Mouse (Mus musculus) lung, embryonic 15.5 days (tissue): ENCODE results near the gene Rasgef1c. TPM values are rescaled to one million over a fixed set of nuclear protein-coding genes. Genes with fewer than 3 reads are reported as not detected.
A peak's percentile ranks its signal among the peaks of the same experiment; 100 is the strongest.

ENCODE experiments used
- ATAC-seq: fragments of 200-750 bp; cut with Nextera tagmentation; 2 replicates; pipeline ENCODE4 v1.8.0; 2017; ENCODE audit warnings: moderate number of reproducible peaks, borderline replicate concordance; ENCODE audit not compliant: low FRiP score, low TSS enrichment; ENCODE audit errors: extremely low read depth
- H3K27ac ChIP-seq: fragments of 300-500 bp; sonication (generic); 2 replicates; pipeline ENCODE4 v1.5.1; 2015; ENCODE audit warnings: moderate library complexity, mild to moderate bottlenecking, inconsistent platforms
- H3K27me3 ChIP-seq: fragments of 300-500 bp; sonication (generic); 2 replicates; pipeline ENCODE4 v1.6.1; 2015; ENCODE audit warnings: inconsistent platforms
- H3K36me3 ChIP-seq: fragments of 300-500 bp; sonication (generic); 2 replicates; pipeline ENCODE4 v1.6.1; 2015; ENCODE audit warnings: inconsistent platforms
- H3K4me1 ChIP-seq: fragments of 300-500 bp; sonication (generic); 2 replicates; pipeline ENCODE4 v1.6.1; 2015; ENCODE audit warnings: inconsistent platforms
- H3K4me2 ChIP-seq: fragments of 300-500 bp; sonication (generic); 2 replicates; pipeline ENCODE4 v1.6.1; 2015; ENCODE audit warnings: inconsistent platforms, mild to moderate bottlenecking, moderate library complexity
- H3K4me3 ChIP-seq: fragments of 300-500 bp; sonication (generic); 2 replicates; pipeline ENCODE4 v1.5.1; 2015; ENCODE audit warnings: mild to moderate bottlenecking, inconsistent platforms
- H3K9ac ChIP-seq: fragments of 300-500 bp; sonication (generic); 2 replicates; pipeline ENCODE4 v1.6.1; 2015; ENCODE audit warnings: inconsistent platforms
- H3K9me3 ChIP-seq: fragments of 300-500 bp; sonication (generic); 2 replicates; pipeline ENCODE4 v1.6.1; 2016; ENCODE audit warnings: inconsistent platforms
- WGBS: fragments of 180-500 bp; shearing (Covaris S2); methylation state at CpG from one replicate; pipeline ENCODE4 v1.1.7; 2015; 5-methylcytosine and 5-hydroxymethylcytosine counted together
- polyA plus RNA-seq: library from polyadenylated mRNA; unstranded; fragments of >200 nt; fragmentation: Nextera tagmentation; extraction: Ambion mirVana; gene quantifications from 2 replicates; pipeline ENCODE4 v1.2.1, GENCODE M21; 2015

Gene Rasgef1c
- polyA plus RNA-seq, 1 experiment from 2014 or later: 0.15 TPM

DNA sequence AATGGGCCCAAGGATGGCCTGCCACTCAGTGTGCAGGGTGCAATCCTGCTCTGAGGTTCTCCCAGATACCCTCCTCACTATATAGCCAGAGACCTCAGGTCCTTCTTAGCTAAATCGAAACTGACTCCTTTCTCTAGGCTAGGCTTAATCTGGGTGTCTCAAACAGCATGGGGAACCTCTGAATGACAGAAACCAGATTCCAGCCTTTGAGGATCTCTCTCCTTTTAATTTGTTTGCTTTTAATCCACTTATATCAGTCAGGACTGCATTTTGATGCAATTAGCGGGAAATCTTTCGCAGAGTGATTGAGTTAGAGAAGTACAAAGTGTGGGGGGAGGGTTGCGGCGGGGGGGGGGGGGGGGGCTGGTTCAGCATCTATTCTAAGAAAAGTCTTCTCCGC lies 111.4 kb downstream of the Rasgef1c start:
- Histone ChIP-seq H3K4me2 (no peak overlapping the region), H3K9ac (no peak overlapping the region), H3K27ac (no peak overlapping the region), H3K9me3 (no peaks in the 10 kb centered on the region), H3K36me3 (no peaks in the 10 kb centered on the region), H3K4me3 (no peak overlapping the region), H3K4me1 (no peaks in the 10 kb centered on the region), H3K27me3 (no peaks in the 10 kb centered on the region)
- ATAC-seq: no peak
- WGBS: 68% methylated on average over 6 of the region's 6 CpGs

DNA sequence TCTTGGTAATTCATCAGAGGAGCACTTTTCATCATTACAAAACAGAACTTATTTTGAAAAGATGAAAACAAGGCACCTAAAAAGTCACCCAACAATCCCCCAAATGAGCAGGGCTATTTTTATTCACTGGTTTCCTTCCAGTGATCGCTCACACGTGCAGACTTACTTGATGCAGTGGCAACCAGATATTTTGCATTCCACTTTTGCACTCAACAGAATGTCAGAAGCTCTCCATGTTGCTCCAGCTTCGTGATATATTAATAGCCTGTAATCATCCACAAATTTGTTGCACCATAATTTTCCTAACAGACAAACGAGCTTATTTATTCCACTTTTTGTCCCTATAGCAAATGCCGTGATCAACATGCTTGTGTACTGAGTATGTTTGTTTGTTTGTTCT lies 114.9 kb downstream of the Rasgef1c start:
- WGBS: 74% methylated on average over 5 of the region's 5 CpGs
- H3K9ac ChIP-seq: no peak overlapping the region
- H3K27me3 ChIP-seq: no peaks in the 10 kb centered on the region
- no peaks in the 10 kb centered on the region for H3K36me3 ChIP-seq
- ATAC-seq: no peak
- no peak overlapping the region for H3K27ac ChIP-seq
- no peaks in the 10 kb centered on the region for H3K9me3 ChIP-seq
- H3K4me2 ChIP-seq: no peak overlapping the region
- H3K4me1 ChIP-seq: no peaks in the 10 kb centered on the region
- H3K4me3 ChIP-seq: no peak overlapping the region

DNA sequence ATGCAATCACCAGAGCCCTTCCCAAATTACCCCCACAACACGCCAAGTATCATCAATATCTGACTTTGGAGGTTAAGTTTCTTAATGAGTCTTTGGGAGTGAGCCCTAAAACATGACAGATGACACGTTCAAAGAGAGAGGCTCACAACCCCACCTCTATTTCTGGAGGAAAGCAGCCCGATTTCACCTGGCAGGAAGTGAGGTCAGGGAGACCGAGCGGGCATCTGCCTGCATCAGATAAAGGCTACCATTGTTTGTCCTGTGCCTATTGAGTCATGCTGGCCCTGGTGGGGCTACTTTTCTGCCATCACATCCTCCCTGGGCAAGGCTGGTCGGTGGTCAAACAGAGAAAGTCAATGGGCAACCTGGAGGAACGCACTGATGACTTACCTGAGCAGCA lies 115.9 kb downstream of the Rasgef1c start:
- Histone ChIP-seq H3K27ac (no peak overlapping the region), H3K4me2 (no peak overlapping the region), H3K9ac (no peak overlapping the region), H3K4me1 (no peaks in the 10 kb centered on the region), H3K9me3 (no peaks in the 10 kb centered on the region), H3K4me3 (no peak overlapping the region), H3K36me3 (no peaks in the 10 kb centered on the region), H3K27me3 (no peaks in the 10 kb centered on the region)
- no peak for ATAC-seq
- WGBS: 56% methylated on average over 7 of the region's 7 CpGs

DNA sequence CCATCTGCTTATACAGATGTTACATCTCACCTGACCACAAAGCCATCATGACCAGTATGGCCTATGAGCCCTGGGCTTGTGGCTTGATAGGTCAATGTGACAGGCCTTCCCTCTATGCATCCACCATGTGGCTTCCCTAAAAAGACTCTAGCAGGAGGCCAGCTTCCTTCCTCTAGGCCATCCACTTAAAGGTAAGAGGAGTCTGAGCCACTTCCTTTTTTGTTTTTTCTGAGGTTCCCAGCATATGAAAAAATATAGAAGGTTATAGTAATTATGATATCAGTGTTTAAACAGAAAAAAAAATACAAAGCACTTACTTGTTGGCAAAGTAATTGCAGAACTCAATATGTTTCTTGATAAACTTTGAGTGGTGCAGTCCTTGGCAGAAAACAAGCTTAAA lies 117.2 kb downstream of the Rasgef1c start:
- Histone ChIP-seq H3K9me3 (no peaks in the 10 kb centered on the region), H3K4me1 (no peaks in the 10 kb centered on the region), H3K4me2 (no peak overlapping the region), H3K27ac (no peak overlapping the region), H3K4me3 (no peak overlapping the region), H3K9ac (no peak overlapping the region), H3K36me3 (no peaks in the 10 kb centered on the region), H3K27me3 (0 out of 2 replicates have a peak, but pooled peaks cover 5% of the 10 kb centered on the region)
- no peak for ATAC-seq

DNA sequence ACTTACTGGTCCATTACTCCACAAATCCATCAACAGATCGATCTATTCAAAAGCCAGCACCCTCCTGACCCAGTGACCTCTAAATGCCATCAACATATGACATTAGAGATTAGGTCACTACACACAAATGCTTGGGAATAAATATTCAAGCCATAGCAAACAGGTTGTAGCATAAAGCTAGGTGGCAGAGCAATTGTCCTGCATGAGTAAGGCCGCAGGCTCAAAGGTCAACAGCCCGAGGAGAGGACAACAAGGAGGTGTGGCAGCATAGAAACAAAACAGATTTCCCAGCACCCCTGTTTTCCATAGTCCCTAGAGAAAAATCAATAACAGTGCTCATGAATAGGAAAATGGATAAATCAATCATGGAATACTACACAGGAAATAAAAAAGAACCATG lies 120.5 kb downstream of the Rasgef1c start:
- Histone ChIP-seq H3K9me3 (no peaks in the 10 kb centered on the region), H3K4me1 (peaks cover 12% of the 10 kb centered on the region), H3K27me3 (0 out of 2 replicates have a peak, but pooled peaks cover 8% of the 10 kb centered on the region), H3K27ac (no peak overlapping the region), H3K9ac (no peak overlapping the region), H3K4me2 (no peak overlapping the region), H3K4me3 (no peak overlapping the region), H3K36me3 (no peaks in the 10 kb centered on the region)
- WGBS: 77% methylated on average over 3 of the region's 3 CpGs
- no peak for ATAC-seq

DNA sequence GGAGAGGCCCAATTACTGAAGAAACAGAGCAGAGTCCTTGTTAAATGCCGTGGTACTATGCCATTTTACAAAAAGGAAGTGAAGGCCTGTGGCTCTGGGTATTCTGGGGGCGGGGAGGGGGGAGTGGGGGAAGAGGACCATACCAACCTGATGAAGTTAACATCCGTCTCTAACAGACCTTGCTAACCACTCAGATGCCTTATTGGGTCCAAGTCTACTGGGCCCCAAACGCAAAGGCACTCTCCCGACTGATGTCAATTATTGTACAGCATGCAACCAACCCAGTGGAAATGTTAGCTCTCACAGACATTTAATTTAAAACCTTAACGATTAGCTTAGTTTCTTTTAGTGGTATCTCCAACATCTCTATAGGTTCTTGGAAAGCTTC lies 122.8 kb downstream of the Rasgef1c start:
- peak; percentile 20 for ATAC-seq
- H3K36me3 ChIP-seq: no peaks in the 10 kb centered on the region
- H3K9ac ChIP-seq: 0 out of 2 replicates have a peak overlapping the region, but pooled peaks have one; percentile 95

DNA sequence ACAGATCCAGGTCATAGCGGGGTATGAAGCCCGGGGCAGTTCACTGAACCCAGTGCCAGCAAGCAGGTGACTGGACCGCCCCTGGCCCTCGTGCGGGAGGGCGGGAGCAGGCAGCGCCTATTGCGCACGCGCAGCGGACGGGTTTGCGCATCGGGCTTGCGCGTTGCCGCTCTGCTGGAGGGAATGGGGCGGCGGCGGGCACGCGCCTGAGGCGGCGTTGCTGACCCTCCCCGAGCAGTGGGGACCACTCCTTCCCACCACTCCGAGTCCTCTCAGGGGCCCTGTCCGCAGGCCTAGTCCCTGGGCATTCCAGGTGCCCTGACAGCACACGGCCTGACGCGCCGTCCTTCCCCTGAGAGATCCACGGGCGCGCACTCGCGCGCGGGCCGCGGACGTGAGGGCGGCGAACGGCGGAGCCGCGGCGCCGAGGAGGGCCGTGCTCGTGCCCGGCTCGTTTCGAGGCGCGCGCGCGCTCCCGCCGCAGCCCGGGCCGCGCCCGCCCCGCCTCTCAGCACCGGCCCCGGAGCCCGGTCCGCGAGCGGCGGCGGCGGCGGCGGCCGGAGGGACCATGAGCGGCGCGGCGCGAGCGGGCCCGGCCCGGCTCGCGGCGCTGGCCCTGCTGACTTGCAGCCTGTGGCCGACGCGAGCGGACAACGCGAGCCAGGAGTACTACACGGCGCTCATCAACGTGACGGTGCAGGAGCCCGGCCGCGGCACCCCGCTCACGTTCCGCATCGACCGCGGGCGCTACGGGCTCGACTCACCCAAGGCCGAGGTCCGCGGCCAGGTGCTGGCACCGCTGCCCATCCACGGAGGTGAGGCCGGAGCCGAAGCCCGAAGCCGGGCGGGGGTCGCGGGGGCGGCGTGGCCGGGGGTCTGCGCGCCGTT lies 123.4 kb downstream of the Rasgef1c start, which contains the start of gene Rnf130:
Gene Rnf130 (plus strand): TSS at position 514 of the 888 bp plus-strand sequence.
- peak within 1 kb of the TSS; percentile 94 for H3K4me3 ChIP-seq
- no peaks in the 10 kb centered on the region for H3K36me3 ChIP-seq
- 0 out of 2 replicates have a peak, but pooled peaks cover 8% of the 10 kb centered on the region for H3K27me3 ChIP-seq
- peak; percentile 92 for ATAC-seq
- H3K9ac ChIP-seq: peak within 1 kb of the TSS; percentile 95
- WGBS: under 1% methylated on average over 114 of the region's 129 CpGs
- H3K9me3 ChIP-seq: no peaks in the 10 kb centered on the region
- peak within 1 kb of the TSS; percentile 90 for H3K27ac ChIP-seq
- H3K4me2 ChIP-seq: peak within 1 kb of the TSS; percentile 82
- H3K4me1 ChIP-seq: peaks cover 12% of the 10 kb centered on the region

More for the DNA sequence above, 122.8 kb downstream of the Rasgef1c start:
- H3K27me3 ChIP-seq: 0 out of 2 replicates have a peak, but pooled peaks cover 8% of the 10 kb centered on the region
- peak overlapping the region; percentile 82 for H3K4me2 ChIP-seq
- H3K9me3 ChIP-seq: no peaks in the 10 kb centered on the region
- peaks cover 12% of the 10 kb centered on the region for H3K4me1 ChIP-seq
- peak overlapping the region; percentile 94 for H3K4me3 ChIP-seq
- H3K27ac ChIP-seq: no peak overlapping the region
- 50% methylated on average over 6 of the region's 6 CpGs for WGBS

DNA sequence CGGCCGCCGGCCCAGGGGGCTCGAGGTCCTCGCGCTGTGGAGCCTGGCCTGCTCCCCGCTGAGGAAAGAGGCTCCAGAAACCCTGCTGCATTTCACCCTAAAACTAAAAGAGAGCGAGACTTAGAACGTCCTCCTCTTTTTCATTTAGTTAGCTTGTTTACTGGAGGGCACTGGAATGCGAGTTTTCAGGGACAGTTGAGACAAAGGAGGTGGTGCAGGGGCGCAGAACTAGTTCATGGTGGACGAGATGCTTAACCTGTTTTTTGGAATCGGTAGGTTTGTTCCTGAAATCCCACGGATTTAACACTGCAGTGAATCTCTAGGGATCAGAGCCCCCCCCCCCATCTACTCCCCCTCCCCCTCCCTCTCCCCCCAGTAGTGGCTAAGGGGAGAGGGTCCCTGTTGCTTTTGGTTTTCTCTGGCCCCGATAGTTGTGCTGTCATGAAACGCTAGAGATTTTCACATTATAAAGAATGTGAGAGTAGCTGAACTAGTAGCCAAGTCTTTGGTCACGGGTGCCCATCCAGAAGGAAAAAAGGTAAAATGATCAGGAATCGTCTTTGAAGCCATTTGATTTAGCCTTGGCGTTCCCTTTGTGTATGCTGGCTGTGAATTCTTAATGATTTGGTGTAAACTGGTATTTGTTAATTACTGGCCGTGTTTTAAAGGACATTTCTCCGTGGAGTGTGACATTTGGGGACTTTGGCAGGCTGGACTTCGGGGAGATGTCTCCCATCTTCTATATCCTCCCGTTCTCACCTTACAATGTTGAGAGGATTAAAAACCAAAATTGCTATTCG lies 124.3 kb downstream of the Rasgef1c start:
- Histone ChIP-seq H3K36me3 (no peaks in the 10 kb centered on the region), H3K9me3 (no peaks in the 10 kb centered on the region), H3K27me3 (0 out of 2 replicates have a peak, but pooled peaks cover 8% of the 10 kb centered on the region), H3K9ac (peak overlapping the region; percentile 95), H3K4me3 (peak overlapping the region; percentile 94), H3K27ac (peak overlapping the region; percentile 73), H3K4me2 (peak overlapping the region; percentile 82), H3K4me1 (peaks cover 12% of the 10 kb centered on the region)
- WGBS: 4% methylated on average over 24 of the region's 24 CpGs
- ATAC-seq: no peak

DNA sequence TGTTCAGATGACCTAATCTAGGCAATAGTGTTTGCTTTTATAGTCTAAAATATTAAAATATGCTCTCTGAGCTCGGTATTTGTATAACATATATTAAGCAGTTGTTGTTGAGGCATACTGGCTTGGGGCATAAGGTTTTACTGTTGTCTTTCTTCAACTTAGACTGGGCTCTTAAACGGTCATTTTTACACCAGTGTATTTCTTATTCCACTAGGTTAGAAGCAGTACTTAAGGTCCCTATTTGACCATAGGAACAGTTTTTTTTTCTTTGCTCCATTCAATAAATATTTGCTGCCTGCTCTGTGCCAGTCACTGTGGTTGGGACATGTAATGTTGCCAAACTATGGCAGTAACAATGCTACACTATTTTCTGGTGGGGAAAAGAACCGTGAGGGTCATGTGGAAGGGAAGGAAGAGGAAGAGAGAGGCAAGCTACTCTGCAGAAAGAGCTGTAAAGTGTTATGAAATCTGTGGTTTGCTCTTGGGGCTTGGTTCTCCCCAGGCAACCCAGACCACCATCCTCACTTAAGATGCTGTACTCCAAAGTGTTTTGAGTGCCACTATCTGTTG lies 125.0 kb downstream of the Rasgef1c start:
- Histone ChIP-seq H3K4me2 (peak overlapping the region; percentile 82), H3K4me1 (peaks cover 12% of the 10 kb centered on the region), H3K27me3 (0 out of 2 replicates have a peak, but pooled peaks cover 8% of the 10 kb centered on the region), H3K36me3 (no peaks in the 10 kb centered on the region), H3K27ac (no peak overlapping the region), H3K9me3 (no peaks in the 10 kb centered on the region), H3K4me3 (peak overlapping the region; percentile 94), H3K9ac (no peak overlapping the region; the same call in 1 of the 2 replicates)
- ATAC-seq: no peak
- WGBS: 21% methylated on average over 3 of the region's 3 CpGs

DNA sequence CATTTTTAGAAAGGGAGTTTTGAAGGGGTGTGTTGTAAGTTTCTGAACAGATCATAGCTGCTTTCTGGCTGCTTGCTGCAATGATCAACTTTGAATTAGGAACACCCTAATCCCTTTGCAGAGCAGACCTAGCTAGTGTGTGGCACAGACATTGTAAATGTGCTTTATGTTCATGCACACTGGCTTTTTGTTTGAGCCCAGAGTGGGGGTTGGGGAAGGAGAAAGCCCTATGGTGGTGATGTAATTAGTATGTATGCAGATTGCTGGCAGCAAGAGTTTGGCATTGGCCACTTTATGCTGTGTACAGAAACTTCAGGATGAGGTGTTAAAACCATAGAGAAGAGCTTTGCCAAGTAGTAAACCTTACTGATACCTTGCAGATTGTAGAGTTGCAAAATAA lies 126.8 kb downstream of the Rasgef1c start:
- Histone ChIP-seq H3K9me3 (no peaks in the 10 kb centered on the region), H3K4me1 (peaks cover 12% of the 10 kb centered on the region), H3K27ac (no peak overlapping the region), H3K4me2 (no peak overlapping the region), H3K4me3 (no peak overlapping the region), H3K9ac (no peak overlapping the region), H3K36me3 (no peaks in the 10 kb centered on the region), H3K27me3 (0 out of 2 replicates have a peak, but pooled peaks cover 7% of the 10 kb centered on the region)
- no peak for ATAC-seq
